Mouse (Mus musculus): ENCODE measurements at regions not wholly inside any gene's neighbourhood (a gene's known extent, or its start where the extent isn't known, plus 50 kb on each side); places are given as distances from the start of the nearest gene placed in this dataset.

GRCm38 (mm10) chr2:79546206-79546605 lies 88.9 kb upstream of the Itprid2 start:
- DNase-seq = no peak
- WGBS = 80% methylated on average over 4 of the region's 4 CpGs
- Histone ChIP-seq H3K27ac (ENCODE audit: insufficient read depth, low read depth, low read length) (0 out of 2 replicates have a peak overlapping the region, but pooled peaks have one; percentile 45), H3K4me3 (ENCODE audit: insufficient read depth, low read depth, low read length) (no peak overlapping the region), H3K4me1 (ENCODE audit: control insufficient read depth, insufficient read depth, low read length) (peaks cover 17% of the 10 kb centered on the region), H3K36me3 (ENCODE audit: control insufficient read depth, insufficient read depth, low read length) (no peaks in the 10 kb centered on the region), H3K27me3 (replicated peaks; ENCODE audit: control insufficient read depth, insufficient read depth, low read length) (no peaks in the 10 kb centered on the region)
- TF ChIP-seq CTCF (conservative IDR thresholded peaks at IDR 0.05; ENCODE audit: insufficient read depth, insufficient read length, low read depth, low read length) = no peak
- no peak for TF ChIP-seq POLR2A (IDR thresholded peaks at IDR 0.05; ENCODE audit: low read depth, low read length)

DNA sequence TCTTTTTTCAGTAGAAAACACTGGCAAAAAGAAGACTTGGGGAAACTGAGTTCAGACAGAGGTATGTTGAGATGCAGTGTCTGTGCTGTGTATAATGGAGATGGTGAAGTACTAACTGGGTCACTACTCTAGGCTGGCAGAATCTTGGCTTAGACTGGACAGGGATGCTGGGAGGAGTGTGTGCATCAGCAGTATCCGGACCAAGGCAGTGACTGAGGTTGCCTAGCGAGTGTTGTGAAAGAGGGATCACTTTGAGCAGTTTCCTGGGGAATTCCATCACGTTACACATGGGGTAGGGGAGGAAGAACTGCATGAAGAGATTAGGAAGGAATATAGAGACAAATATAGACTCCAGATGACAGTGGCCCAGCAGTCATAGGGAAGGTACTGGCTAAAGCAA lies 87.9 kb upstream of the Itprid2 start:
- peaks cover 17% of the 10 kb centered on the region for H3K4me1 ChIP-seq (ENCODE audit: control insufficient read depth, insufficient read depth, low read length)
- TF ChIP-seq POLR2A (IDR thresholded peaks at IDR 0.05; ENCODE audit: low read depth, low read length) (no peak), CTCF (conservative IDR thresholded peaks at IDR 0.05; ENCODE audit: insufficient read depth, insufficient read length, low read depth, low read length) (no peak)
- 77% methylated on average over 3 of the region's 3 CpGs for WGBS

DNA sequence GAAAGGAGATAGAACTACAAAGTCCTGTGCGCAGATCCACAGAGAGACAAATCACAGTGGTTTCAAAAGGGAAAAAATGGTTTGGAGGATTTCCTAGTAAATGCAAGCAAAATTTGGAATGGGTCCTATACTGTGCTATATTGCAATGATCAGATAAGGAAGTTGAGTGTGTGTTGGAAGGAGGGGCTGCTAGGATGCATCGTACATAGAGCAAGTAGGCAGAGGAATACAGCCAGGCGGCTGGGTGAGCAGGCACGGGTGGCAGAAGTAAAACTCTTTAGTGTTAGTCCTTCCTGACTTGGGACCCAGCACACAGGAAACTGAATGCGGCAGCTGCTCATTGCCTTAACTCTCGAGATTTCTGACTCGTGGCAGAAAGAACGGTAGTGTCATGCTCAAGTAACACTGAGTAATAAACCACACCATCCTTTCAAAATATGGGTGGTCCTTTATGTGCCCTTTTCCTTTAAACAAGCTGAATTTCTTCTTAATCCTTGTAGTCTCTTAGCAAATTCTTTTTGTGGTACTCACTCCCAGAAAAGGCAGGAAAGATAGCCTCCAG lies 87.0 kb upstream of the Itprid2 start:
- WGBS = 65% methylated on average over 8 of the region's 8 CpGs
- no peak for DNase-seq
- no peak overlapping the region for H3K27ac ChIP-seq (ENCODE audit: insufficient read depth, low read depth, low read length)
- no peaks in the 10 kb centered on the region for H3K27me3 ChIP-seq (replicated peaks; ENCODE audit: control insufficient read depth, insufficient read depth, low read length)
- no peak for TF ChIP-seq CTCF (conservative IDR thresholded peaks at IDR 0.05; ENCODE audit: insufficient read depth, insufficient read length, low read depth, low read length)
- no peak for TF ChIP-seq POLR2A (IDR thresholded peaks at IDR 0.05; ENCODE audit: low read depth, low read length)
- H3K36me3 ChIP-seq (ENCODE audit: control insufficient read depth, insufficient read depth, low read length) = no peaks in the 10 kb centered on the region
- peaks cover 12% of the 10 kb centered on the region for H3K4me1 ChIP-seq (ENCODE audit: control insufficient read depth, insufficient read depth, low read length)
- no peak overlapping the region for H3K4me3 ChIP-seq (ENCODE audit: insufficient read depth, low read depth, low read length)

More for the DNA sequence above, 87.9 kb upstream of the Itprid2 start:
- H3K27ac ChIP-seq (ENCODE audit: insufficient read depth, low read depth, low read length) = no peak overlapping the region
- H3K4me3 ChIP-seq (ENCODE audit: insufficient read depth, low read depth, low read length) = no peak overlapping the region
- DNase-seq = no peak
- H3K36me3 ChIP-seq (ENCODE audit: control insufficient read depth, insufficient read depth, low read length) = no peaks in the 10 kb centered on the region
- no peaks in the 10 kb centered on the region for H3K27me3 ChIP-seq (replicated peaks; ENCODE audit: control insufficient read depth, insufficient read depth, low read length)

DNA sequence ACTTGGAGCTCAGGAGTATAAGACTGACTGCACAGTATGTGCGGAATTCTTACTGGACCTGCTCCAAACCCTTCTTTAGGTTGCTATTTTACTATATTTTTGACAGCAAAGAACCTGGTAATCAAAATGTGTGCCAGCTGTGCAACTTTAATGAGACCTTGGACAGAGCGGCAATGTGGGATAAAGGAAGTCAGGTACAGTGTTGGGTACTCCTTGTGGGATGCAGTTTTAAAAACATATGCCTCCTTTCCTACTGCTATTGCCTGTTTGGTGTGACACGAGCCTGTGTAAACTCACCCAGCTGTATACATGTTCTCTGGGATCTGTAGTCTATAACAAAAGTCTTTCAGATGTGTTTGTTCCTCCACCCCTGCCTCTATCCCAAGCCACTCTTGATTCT lies 85.4 kb upstream of the Itprid2 start:
- Histone ChIP-seq H3K4me3 (ENCODE audit: insufficient read depth, low read depth, low read length) (no peak overlapping the region), H3K36me3 (ENCODE audit: control insufficient read depth, insufficient read depth, low read length) (no peaks in the 10 kb centered on the region), H3K27ac (ENCODE audit: insufficient read depth, low read depth, low read length) (no peak overlapping the region), H3K27me3 (replicated peaks; ENCODE audit: control insufficient read depth, insufficient read depth, low read length) (no peaks in the 10 kb centered on the region), H3K4me1 (ENCODE audit: control insufficient read depth, insufficient read depth, low read length) (peaks cover 4% of the 10 kb centered on the region; the same call in 1 of the 2 replicates)
- WGBS = 91% methylated on average over 3 of the region's 3 CpGs
- DNase-seq = no peak
- TF ChIP-seq POLR2A (IDR thresholded peaks at IDR 0.05; ENCODE audit: low read depth, low read length) (no peak), CTCF (conservative IDR thresholded peaks at IDR 0.05; ENCODE audit: insufficient read depth, insufficient read length, low read depth, low read length) (no peak)

DNA sequence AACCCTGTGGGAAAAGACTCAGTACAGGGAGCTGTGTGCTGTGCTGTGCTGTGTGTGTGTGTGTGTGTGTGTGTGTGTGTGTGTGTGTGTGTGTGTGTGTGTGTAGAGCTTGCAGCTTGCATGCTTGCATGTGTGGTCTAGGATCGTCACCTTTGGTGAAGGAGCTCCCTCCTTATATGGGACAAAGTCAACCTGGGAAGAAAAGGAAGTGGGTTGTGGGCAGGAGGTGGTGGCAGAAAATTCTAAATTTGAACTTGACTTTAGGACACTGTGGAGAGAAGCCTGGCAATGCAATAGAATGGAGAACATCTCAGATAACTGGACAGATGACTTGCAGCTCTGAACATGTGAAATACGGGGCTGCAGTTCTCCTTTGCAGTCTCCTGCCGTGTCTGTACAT lies 84.7 kb upstream of the Itprid2 start:
- no peak for TF ChIP-seq CTCF (conservative IDR thresholded peaks at IDR 0.05; ENCODE audit: insufficient read depth, insufficient read length, low read depth, low read length)
- no peak for TF ChIP-seq POLR2A (IDR thresholded peaks at IDR 0.05; ENCODE audit: low read depth, low read length)
- WGBS = 89% methylated on average over 3 of the region's 3 CpGs
- Histone ChIP-seq H3K4me3 (ENCODE audit: insufficient read depth, low read depth, low read length) (no peak overlapping the region), H3K27ac (ENCODE audit: insufficient read depth, low read depth, low read length) (no peak overlapping the region), H3K4me1 (ENCODE audit: control insufficient read depth, insufficient read depth, low read length) (no peaks in the 10 kb centered on the region), H3K27me3 (replicated peaks; ENCODE audit: control insufficient read depth, insufficient read depth, low read length) (no peaks in the 10 kb centered on the region), H3K36me3 (ENCODE audit: control insufficient read depth, insufficient read depth, low read length) (no peaks in the 10 kb centered on the region)
- no peak for DNase-seq

DNA sequence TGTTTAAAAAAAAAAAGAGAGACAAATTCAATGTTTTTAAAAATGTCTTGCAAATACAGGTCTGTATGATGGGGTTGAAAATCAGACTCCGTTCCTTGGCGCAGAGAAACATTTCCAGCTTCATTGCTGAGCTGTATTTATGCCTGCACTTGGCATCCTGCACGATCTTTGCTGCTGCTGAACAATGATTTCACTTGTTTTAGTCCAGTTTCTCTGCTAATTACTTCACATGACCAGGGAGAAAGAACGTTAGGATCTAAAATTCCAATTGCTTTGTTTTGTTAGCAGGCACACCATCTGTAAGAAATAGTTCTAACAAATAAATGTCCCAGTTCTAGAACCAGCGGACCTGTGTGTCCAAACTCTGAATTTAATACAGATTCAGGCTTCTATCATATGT lies 82.7 kb upstream of the Itprid2 start:
- no peaks in the 10 kb centered on the region for H3K36me3 ChIP-seq (ENCODE audit: control insufficient read depth, insufficient read depth, low read length)
- whole genome bisulfite sequencing = 78% methylated on average over 5 of the region's 5 CpGs
- DNase-seq = no peak
- no peak for TF ChIP-seq CTCF (conservative IDR thresholded peaks at IDR 0.05; ENCODE audit: insufficient read depth, insufficient read length, low read depth, low read length)
- TF ChIP-seq POLR2A (IDR thresholded peaks at IDR 0.05; ENCODE audit: low read depth, low read length) = no peak
- no peaks in the 10 kb centered on the region for H3K4me1 ChIP-seq (ENCODE audit: control insufficient read depth, insufficient read depth, low read length)
- no peak overlapping the region for H3K27ac ChIP-seq (ENCODE audit: insufficient read depth, low read depth, low read length)
- no peaks in the 10 kb centered on the region for H3K27me3 ChIP-seq (replicated peaks; ENCODE audit: control insufficient read depth, insufficient read depth, low read length)
- no peak overlapping the region for H3K4me3 ChIP-seq (ENCODE audit: insufficient read depth, low read depth, low read length)

GRCm38 (mm10) chr2:79555395-79555794 lies 79.8 kb upstream of the Itprid2 start:
- H3K27ac ChIP-seq (ENCODE audit: insufficient read depth, low read depth, low read length) = no peak overlapping the region
- no peak for DNase-seq
- no peak overlapping the region for H3K4me3 ChIP-seq (ENCODE audit: insufficient read depth, low read depth, low read length)
- WGBS = 66% methylated on average over 2 of the region's 2 CpGs
- no peaks in the 10 kb centered on the region for H3K4me1 ChIP-seq (ENCODE audit: control insufficient read depth, insufficient read depth, low read length)
- TF ChIP-seq CTCF (conservative IDR thresholded peaks at IDR 0.05; ENCODE audit: insufficient read depth, insufficient read length, low read depth, low read length) = no peak
- no peak for TF ChIP-seq POLR2A (IDR thresholded peaks at IDR 0.05; ENCODE audit: low read depth, low read length)
- H3K27me3 ChIP-seq (replicated peaks; ENCODE audit: control insufficient read depth, insufficient read depth, low read length) = no peaks in the 10 kb centered on the region
- no peaks in the 10 kb centered on the region for H3K36me3 ChIP-seq (ENCODE audit: control insufficient read depth, insufficient read depth, low read length)
